In the genomic region with DNA sequence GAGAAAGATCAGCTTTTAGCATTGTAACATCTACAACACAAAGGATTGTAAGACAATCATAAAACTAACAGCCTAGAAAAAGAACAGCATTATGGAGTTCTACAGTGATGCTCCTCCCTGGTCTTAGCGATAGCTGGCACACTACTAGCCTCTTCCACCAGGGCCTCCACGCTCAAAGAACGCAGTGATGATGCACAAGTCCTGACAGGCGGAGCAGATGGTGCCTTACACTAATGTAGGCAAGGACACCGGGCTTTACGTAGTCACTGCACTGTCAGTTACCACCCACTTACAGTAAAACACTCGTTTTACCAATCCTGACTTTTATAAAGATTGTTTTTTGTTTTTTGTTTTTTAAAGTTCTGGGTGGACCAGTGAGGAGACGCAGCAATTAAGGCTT, we compare ENCODE assay signal across 17 mouse cellular contexts. TPM values are rescaled to one million over a fixed set of nuclear protein-coding genes. Genes with fewer than 3 reads are reported as not detected.
DNase-seq lines count a peak whose midpoint lies in the region; ATAC-seq lines count a peak whose summit lies in the region.
"Had no signal": no experiment of that assay in that cellular context is flagged by ENCODE, and none has a peak within 500 bp of the region (broad histone marks: within the 10 kb centered on the region; RNA-seq: fewer than 3 reads in every experiment).

No protein-coding gene starts in this region.

- intact Hi-C loops in left cerebral cortex, postnatal 36 days (cut with DNase I): loop anchor here (5.0 kb wide), 1 partner anchor 174 kb away; no protein-coding TSS in a partner anchor

- no peak for DNase-seq in frontal cortex, postnatal 10 days (ENCODE audit: low spot score in 2 of 2)
- DNase-seq in layer of hippocampus, adult 18-20 months (ENCODE audit: low spot score in 2 of 2): peak; percentile 16 to 59
- no peak for DNase-seq in layer of hippocampus, postnatal 25 days (ENCODE audit: extremely low spot score in 1 of 2, low spot score in 1 of 2)
- DNase-seq in left cerebral cortex, postnatal 36 days (ENCODE audit: low spot score in 2 of 2): peak; percentile 10 to 30
- DNase-seq in left cerebral cortex, adult 9 months (ENCODE audit: low spot score in 2 of 2): no peak
- peak; percentile 31 for DNase-seq in layer of hippocampus, adult 9-11 months
- DNase-seq: adrenal gland, adult 8-10 months; adrenal gland, postnatal 36 days; B cell, adult 2 months; cerebellum, adult 11 months; cerebellum, adult 8-10 months; cerebellum, postnatal 14 days; gastrocnemius, postnatal 10 days; heart, adult 2 months had no signal

- ATAC-seq in frontal cortex, adult (ENCODE audit: low TSS enrichment): peak; percentile 74; the same call in 1 of the 2 replicates
- ATAC-seq: CD4-positive, CD25-positive, alpha-beta regulatory T cell, adult 4 months; forebrain, embryonic 16.5 days had no signal

RNA-seq across cellular contexts. Expression of a gene that starts 10.8 kb away (rescaled TPM):
- 1 to 10 TPM; 4.9 to 5.0 TPM for total RNA-seq in layer of hippocampus, adult 18-20 months (2021)
- 1 to 10 TPM; 5.1 to 5.4 TPM for total RNA-seq in layer of hippocampus, postnatal 25 days (2021)
- 1 to 10 TPM; 4.2 to 5.9 TPM for total RNA-seq in left cerebral cortex, postnatal 36 days (2021)

RNA-seq across cellular contexts. Expression of a gene that starts 10.9 kb away (rescaled TPM):
- 10 to 100 TPM; 11.7 to 13.2 TPM for total RNA-seq in layer of hippocampus, adult 18-20 months (2021)
- 10 to 100 TPM; 11.1 TPM for total RNA-seq in layer of hippocampus, postnatal 25 days (2021)
- 10 to 100 TPM; 11.5 to 11.6 TPM for total RNA-seq in left cerebral cortex, postnatal 36 days (2021)

RNA-seq across cellular contexts. Expression of a gene that starts 32.2 kb away (rescaled TPM):
- total RNA-seq in layer of hippocampus, adult 18-20 months (2021): 10 to 100 TPM; 49.9 to 59.5 TPM
- total RNA-seq in layer of hippocampus, postnatal 25 days (2021): 10 to 100 TPM; 57.4 to 61.4 TPM
- 10 to 100 TPM; 42.6 to 54.0 TPM for total RNA-seq in left cerebral cortex, postnatal 36 days (2021)

Comparison
In these comparisons a context has a peak if more than half of its experiments do, and no peak if none do; other contexts are left out.
1. DNase-seq: peak in layer of hippocampus, adult 18-20 months (2 of 2), left cerebral cortex, postnatal 36 days (2 of 2) and layer of hippocampus, adult 9-11 months (single experiment); none in frontal cortex, postnatal 10 days (0 of 2), layer of hippocampus, postnatal 25 days (0 of 2) and left cerebral cortex, adult 9 months (0 of 2).